Mouse (Mus musculus) megakaryocyte, embryonic 14.5 days (primary cell): ENCODE measurements around the gene Fgfr2. TPM values are rescaled to one million over a fixed set of nuclear protein-coding genes. Genes with fewer than 3 reads are reported as not detected.
A peak's percentile ranks its signal among the peaks of the same experiment; 100 is the strongest.

Experiments used
- H3K27me3 ChIP-seq: replicated peaks from 2 replicates; pipeline ENCODE3; 2012; ENCODE audit warnings: inconsistent platforms
- H3K36me3 ChIP-seq: replicated peaks from 2 replicates; pipeline ENCODE3; 2012; ENCODE audit warnings: low read length, inconsistent platforms, mixed read lengths
- H3K4me1 ChIP-seq: 2 replicates; pipeline ENCODE4 v1.6.1; 2012; ENCODE audit warnings: inconsistent platforms
- H3K4me3 ChIP-seq: replicated peaks from 2 replicates; pipeline ENCODE3; 2012; ENCODE audit warnings: moderate library complexity, mild to moderate bottlenecking, inconsistent platforms
- H3K9me3 ChIP-seq: 2 replicates; pipeline ENCODE4 v1.6.1; 2012; ENCODE audit warnings: inconsistent platforms
- FLI1 ChIP-seq: IDR thresholded peaks from 2 replicates; pipeline ENCODE4 v1.6.1; 2012; ENCODE audit warnings: low read length, inconsistent platforms, mixed read lengths
- GATA1 ChIP-seq: IDR thresholded peaks from 3 replicates; pipeline ENCODE4 v1.6.1; 2012; ENCODE audit warnings: mixed read lengths, low read length, inconsistent platforms, borderline replicate concordance
- polyA plus RNA-seq: library from polyadenylated mRNA; stranded (reverse); fragments of >175 nt; gene quantifications from 2 replicates; pipeline ENCODE4 v1.2.3, GENCODE M21; 2012; ENCODE audit warnings: low replicate concordance; ENCODE audit not compliant: insufficient read depth

The Fgfr2 gene
- polyA plus RNA-seq, 1 experiment, result 0.45 TPM

GRCm38 (mm10) chr7:132931560-132932351 lies 191.4 kb downstream of the Fgfr2 start:
- H3K9me3 ChIP-seq, result no peaks in the 10 kb centered on the region
- peak overlapping the region; percentile 97 for H3K4me3 ChIP-seq
- H3K4me1 ChIP-seq, result peaks cover 24% of the 10 kb centered on the region; the same call in 1 of the 2 replicates
- H3K36me3 ChIP-seq, result no peaks in the 10 kb centered on the region
- H3K27me3 ChIP-seq, result peaks cover 2% of the 10 kb centered on the region
- no peak for TF ChIP-seq FLI1
- no peak for TF ChIP-seq GATA1

- Histone ChIP-seq H3K27me3 (peaks cover 2% of the 10 kb centered on the region), H3K4me1 (peaks cover 23% of the 10 kb centered on the region; the same call in 1 of the 2 replicates), H3K9me3 (no peaks in the 10 kb centered on the region), H3K36me3 (no peaks in the 10 kb centered on the region), H3K4me3 (peak within 1 kb of the TSS; percentile 97)
- TF ChIP-seq FLI1, result no peak
- TF ChIP-seq GATA1, result no peak
Observed at GRCm38 (mm10) chr7:132930850-132931559, 192.1 kb downstream of the Fgfr2 start, which contains the start of gene Zranb1. Gene Zranb1 (plus strand): TSS chr7:132931142.

DNA sequence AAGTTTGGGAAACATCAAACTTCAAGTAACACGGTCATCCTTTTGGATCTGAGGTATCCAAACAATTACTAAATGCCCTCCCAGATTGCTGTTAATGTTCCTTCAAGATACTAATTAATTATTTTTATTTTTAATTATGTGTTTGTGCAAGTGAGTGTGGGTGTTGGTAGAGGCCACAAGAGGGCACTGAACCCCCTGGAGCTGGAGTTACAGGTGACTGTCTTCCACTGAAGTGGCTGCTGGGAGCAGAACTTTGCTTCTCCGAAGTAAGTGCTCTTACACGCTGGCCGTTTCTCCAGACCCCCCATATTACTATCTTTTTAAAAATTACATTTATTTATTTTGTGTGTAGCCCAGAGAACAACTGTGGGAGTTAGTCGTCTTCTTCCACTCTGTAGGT lies 193.1 kb downstream of the Fgfr2 start:
- H3K36me3 ChIP-seq, result no peaks in the 10 kb centered on the region
- TF ChIP-seq GATA1 (no peak), FLI1 (no peak)
- H3K27me3 ChIP-seq, result peaks cover 2% of the 10 kb centered on the region
- no peaks in the 10 kb centered on the region for H3K9me3 ChIP-seq
- peak overlapping the region; percentile 97 for H3K4me3 ChIP-seq
- peaks cover 23% of the 10 kb centered on the region; the same call in 1 of the 2 replicates for H3K4me1 ChIP-seq

- no peaks in the 10 kb centered on the region for H3K9me3 ChIP-seq
- TF ChIP-seq GATA1 (no peak), FLI1 (no peak)
- H3K27me3 ChIP-seq, result peaks cover 2% of the 10 kb centered on the region
- H3K4me3 ChIP-seq, result no peak overlapping the region
- no peaks in the 10 kb centered on the region for H3K36me3 ChIP-seq
- peaks cover 10% of the 10 kb centered on the region; the same call in 1 of the 2 replicates for H3K4me1 ChIP-seq
Observed at GRCm38 (mm10) chr7:132927201-132927600, 195.9 kb downstream of the Fgfr2 start.

DNA sequence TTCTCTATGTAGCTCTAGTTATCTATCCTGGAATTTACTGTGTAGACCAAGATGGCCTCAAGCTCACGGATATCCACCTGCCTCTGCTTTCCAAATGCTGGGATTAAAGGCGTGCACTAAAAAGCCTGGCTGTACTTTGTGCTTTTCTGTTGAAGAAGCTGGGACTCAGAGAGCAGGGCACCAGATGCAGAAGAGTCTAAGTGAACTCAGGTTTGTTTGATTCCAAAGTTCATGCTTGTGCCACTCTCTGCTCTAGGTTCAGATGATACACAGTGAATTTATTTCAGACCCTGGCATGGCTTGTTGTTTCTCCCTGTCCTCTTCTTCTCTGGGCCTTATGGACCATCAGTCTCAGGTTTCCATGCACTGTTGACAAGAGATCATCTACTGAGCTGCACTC lies 197.9 kb downstream of the Fgfr2 start:
- Histone ChIP-seq H3K36me3 (no peaks in the 10 kb centered on the region), H3K4me1 (peaks cover 13% of the 10 kb centered on the region), H3K9me3 (no peaks in the 10 kb centered on the region), H3K27me3 (peaks cover 4% of the 10 kb centered on the region), H3K4me3 (no peak overlapping the region)
- no peak for TF ChIP-seq GATA1
- no peak for TF ChIP-seq FLI1

DNA sequence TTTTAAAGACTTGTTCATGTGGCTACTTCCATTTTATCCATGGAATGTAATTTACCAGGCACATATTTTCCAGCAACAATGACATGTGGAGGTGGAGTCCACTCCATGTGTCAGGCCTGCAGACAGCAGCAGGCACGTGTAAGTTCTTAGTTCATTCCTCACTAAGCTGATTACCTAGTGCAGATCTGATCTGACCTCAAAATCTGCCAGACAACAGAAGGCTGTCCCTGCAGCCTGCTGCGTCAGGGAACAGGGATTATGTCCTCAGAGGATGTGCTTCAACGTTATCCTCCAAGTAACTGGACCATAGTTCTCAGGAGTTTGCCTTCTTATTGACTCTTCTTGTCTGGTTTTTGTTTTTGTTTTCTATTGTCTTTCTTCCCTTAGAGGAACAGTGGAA lies 201.2 kb downstream of the Fgfr2 start:
- H3K4me1 ChIP-seq, result peaks cover 10% of the 10 kb centered on the region; the same call in 1 of the 2 replicates
- no peak for TF ChIP-seq GATA1
- no peak for TF ChIP-seq FLI1
- H3K36me3 ChIP-seq, result no peaks in the 10 kb centered on the region
- H3K9me3 ChIP-seq, result peaks cover 13% of the 10 kb centered on the region
- H3K27me3 ChIP-seq, result peaks cover 6% of the 10 kb centered on the region
- no peak overlapping the region for H3K4me3 ChIP-seq

DNA sequence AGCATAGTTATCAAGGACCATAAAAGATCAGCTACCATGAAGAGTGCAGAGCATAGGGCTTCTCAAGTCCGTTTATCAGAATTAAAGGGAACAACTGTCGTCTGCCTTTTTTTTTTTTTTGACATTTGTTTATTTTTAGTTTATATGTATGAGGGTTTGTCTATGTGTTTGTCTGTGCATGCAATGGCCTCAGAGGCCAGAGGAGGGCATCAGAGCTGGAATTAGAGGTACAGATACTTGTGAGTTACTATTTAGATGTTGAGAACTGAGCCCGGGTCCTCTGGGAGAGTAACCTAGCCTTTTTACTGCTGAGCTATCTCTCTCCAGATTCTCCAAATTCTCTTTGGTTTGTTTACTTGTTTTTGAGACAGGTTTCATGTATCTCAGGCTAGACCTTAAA lies 219.4 kb downstream of the Fgfr2 start:
- H3K36me3 ChIP-seq, result no peaks in the 10 kb centered on the region

DNA sequence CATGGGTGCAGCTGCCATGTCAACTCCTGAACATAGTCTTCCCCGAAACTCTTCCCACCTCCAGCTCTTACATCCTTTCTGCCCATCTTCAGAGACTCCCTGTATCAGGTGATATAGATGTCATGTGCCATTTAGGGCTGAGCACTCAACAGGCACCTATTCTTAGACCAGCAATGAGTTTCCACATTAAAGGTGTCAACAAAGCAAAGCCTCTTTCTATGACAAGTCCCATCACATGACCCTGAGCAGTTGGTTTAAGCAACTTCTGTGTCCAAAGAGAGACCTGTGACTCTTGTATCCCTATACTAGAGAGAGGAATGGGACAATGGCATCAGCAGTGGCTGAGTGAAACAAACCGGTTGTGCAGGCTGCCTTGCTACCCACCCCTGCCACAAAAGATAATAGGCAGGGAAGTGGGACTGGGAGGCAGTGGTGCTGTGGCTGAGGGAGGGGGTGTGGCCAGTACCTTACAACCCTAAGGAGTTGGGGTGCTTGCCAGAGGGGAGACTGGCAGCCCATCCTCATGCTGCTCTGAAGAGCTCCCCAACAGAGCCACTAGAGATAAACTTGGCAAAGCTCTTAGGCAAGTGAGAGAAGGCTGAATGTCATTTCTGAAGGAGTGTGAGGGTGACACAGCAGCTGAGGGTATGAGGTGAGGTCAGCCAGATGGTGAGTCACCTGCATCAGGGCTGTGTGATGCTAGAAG lies 222.2 kb downstream of the Fgfr2 start:
- H3K9me3 ChIP-seq, result no peaks in the 10 kb centered on the region
- H3K4me3 ChIP-seq, result peak overlapping the region; percentile 52
- peaks cover 6% of the 10 kb centered on the region for H3K27me3 ChIP-seq
- peaks cover 54% of the 10 kb centered on the region for H3K4me1 ChIP-seq
- no peaks in the 10 kb centered on the region for H3K36me3 ChIP-seq
- TF ChIP-seq FLI1 (no peak), GATA1 (no peak)

More for the DNA sequence above, 219.4 kb downstream of the Fgfr2 start:
- TF ChIP-seq FLI1, result no peak
- TF ChIP-seq GATA1, result no peak
- Histone ChIP-seq H3K9me3 (peaks cover 9% of the 10 kb centered on the region), H3K4me3 (no peak overlapping the region), H3K4me1 (peaks cover 61% of the 10 kb centered on the region), H3K27me3 (peaks cover 6% of the 10 kb centered on the region)

DNA sequence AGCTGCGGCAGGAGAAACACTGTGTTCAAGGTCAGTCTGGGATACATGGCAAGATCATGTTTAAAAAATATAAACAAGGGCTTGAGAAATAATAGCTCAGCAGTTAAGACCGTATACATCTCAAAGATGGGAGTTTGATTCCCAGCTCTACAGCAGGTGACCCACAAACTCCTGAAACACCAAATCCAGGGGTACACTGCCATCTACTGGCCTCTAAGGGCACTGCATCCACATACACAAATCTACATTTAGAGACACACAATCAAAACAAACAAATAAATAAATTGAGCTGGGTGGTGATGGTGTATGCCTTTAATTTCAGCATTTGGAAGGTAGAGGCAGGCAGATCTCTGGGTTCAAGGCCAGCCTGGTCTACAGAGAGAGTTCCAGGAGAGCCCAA lies 224.9 kb downstream of the Fgfr2 start:
- Histone ChIP-seq H3K4me3 (no peak overlapping the region), H3K27me3 (peaks cover 6% of the 10 kb centered on the region), H3K9me3 (no peaks in the 10 kb centered on the region; the same call in 1 of the 2 replicates), H3K4me1 (peaks cover 48% of the 10 kb centered on the region), H3K36me3 (peaks cover 3% of the 10 kb centered on the region)
- TF ChIP-seq GATA1 (no peak), FLI1 (no peak)

- peaks cover 6% of the 10 kb centered on the region for H3K27me3 ChIP-seq
- H3K4me1 ChIP-seq, result peaks cover 48% of the 10 kb centered on the region
- H3K4me3 ChIP-seq, result no peak overlapping the region
- no peaks in the 10 kb centered on the region; the same call in 1 of the 2 replicates for H3K9me3 ChIP-seq
- TF ChIP-seq FLI1 (no peak), GATA1 (no peak)
- peaks cover 3% of the 10 kb centered on the region for H3K36me3 ChIP-seq
Observed at GRCm38 (mm10) chr7:132897258-132897657, 225.9 kb downstream of the Fgfr2 start.
